Mouse (Mus musculus): ENCODE measurements around the gene Pkdcc. TPM values are rescaled to one million over a fixed set of nuclear protein-coding genes. Genes with fewer than 3 reads are reported as not detected.

The Pkdcc gene
- polyA plus RNA-seq, 1 experiment from 2014 or later = 5.1 TPM

DNA sequence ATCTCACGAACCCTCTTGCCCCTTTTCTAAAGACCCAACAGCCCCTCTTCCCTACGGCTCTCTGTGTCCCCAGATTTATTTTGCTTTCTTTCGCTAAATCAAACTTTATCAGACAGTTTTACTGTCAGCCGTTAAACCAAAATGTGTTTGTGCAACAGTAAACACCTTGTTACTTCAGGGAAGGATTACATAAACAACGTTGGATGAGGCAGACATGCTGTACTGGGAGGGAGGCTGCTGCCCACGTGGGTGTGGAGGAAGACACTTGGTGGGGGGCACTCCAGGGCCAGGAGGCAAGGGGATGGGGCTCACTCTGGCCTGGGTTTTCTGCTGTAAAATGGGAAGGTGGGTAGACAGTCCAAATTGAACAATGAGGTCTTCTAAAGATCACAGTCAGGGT, 32.3 kb upstream of the Pkdcc start:
- H3K4me3 ChIP-seq (ENCODE audit: low read length) = no peak overlapping the region
- no peak overlapping the region for H3K9ac ChIP-seq (ENCODE audit: low read depth, low read length)
- ATAC-seq = no peak
- 76% methylated on average over 6 of the region's 6 CpGs for WGBS
- H3K27ac ChIP-seq (ENCODE audit: low read depth, low read length) = no peak overlapping the region
- no peaks in the 10 kb centered on the region for H3K36me3 ChIP-seq (ENCODE audit: control insufficient read depth, insufficient read depth, low read length)
- no peaks in the 10 kb centered on the region for H3K9me3 ChIP-seq (ENCODE audit: control insufficient read depth, low read length)
- H3K4me2 ChIP-seq (ENCODE audit: low read length) = no peak overlapping the region
- no peaks in the 10 kb centered on the region for H3K27me3 ChIP-seq (replicated peaks; ENCODE audit: control insufficient read depth, insufficient read depth, low read length)
- no peaks in the 10 kb centered on the region; the same call in none of the 2 replicates for H3K4me1 ChIP-seq (ENCODE audit: control insufficient read depth, insufficient read depth, low read depth, low read length)

GRCm38 (mm10) chr17:83187751-83188565, 27.1 kb upstream of the Pkdcc start:
- peak; percentile 83 for ATAC-seq
- no peaks in the 10 kb centered on the region for H3K9me3 ChIP-seq (ENCODE audit: control insufficient read depth, low read length)
- WGBS = 24% methylated on average over 11 of the region's 11 CpGs
- H3K36me3 ChIP-seq (ENCODE audit: control insufficient read depth, insufficient read depth, low read length) = no peaks in the 10 kb centered on the region
- H3K4me3 ChIP-seq (ENCODE audit: low read length) = no peak overlapping the region
- peaks cover 4% of the 10 kb centered on the region for H3K4me1 ChIP-seq (ENCODE audit: control insufficient read depth, insufficient read depth, low read depth, low read length)
- H3K27me3 ChIP-seq (replicated peaks; ENCODE audit: control insufficient read depth, insufficient read depth, low read length) = no peaks in the 10 kb centered on the region
- H3K9ac ChIP-seq (ENCODE audit: low read depth, low read length) = no peak overlapping the region
- H3K27ac ChIP-seq (ENCODE audit: low read depth, low read length) = 0 out of 2 replicates have a peak overlapping the region, but pooled peaks have one; percentile 27
- no peak overlapping the region for H3K4me2 ChIP-seq (ENCODE audit: low read length)

DNA sequence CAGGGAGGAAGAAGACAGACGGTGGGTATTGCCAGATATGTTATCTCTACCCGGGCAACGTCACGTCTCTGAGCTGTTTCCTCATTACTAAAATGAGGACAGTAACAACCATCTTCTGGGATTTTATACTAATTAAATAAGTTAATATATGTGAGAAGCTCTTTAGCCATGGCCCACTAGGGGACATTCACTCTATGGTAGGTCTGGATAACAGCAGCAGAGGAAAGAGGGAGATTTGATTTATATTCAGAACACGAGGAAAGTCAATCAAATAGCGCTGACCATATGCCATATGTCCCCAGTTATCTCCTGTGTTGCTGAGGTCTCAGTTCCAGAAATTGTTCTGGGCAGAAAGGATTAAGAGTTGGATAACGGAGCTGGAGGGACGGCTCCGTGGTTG, 24.3 kb upstream of the Pkdcc start:
- no peaks in the 10 kb centered on the region for H3K36me3 ChIP-seq (ENCODE audit: control insufficient read depth, insufficient read depth, low read length)
- H3K4me3 ChIP-seq (ENCODE audit: low read length) = no peak overlapping the region
- 59% methylated on average over 9 of the region's 9 CpGs for WGBS
- H3K4me1 ChIP-seq (ENCODE audit: control insufficient read depth, insufficient read depth, low read depth, low read length) = peaks cover 4% of the 10 kb centered on the region
- ATAC-seq = peak; percentile 60; the same call in 1 of the 2 replicates
- no peak overlapping the region for H3K27ac ChIP-seq (ENCODE audit: low read depth, low read length)
- no peak overlapping the region for H3K9ac ChIP-seq (ENCODE audit: low read depth, low read length)
- no peaks in the 10 kb centered on the region for H3K9me3 ChIP-seq (ENCODE audit: control insufficient read depth, low read length)
- H3K4me2 ChIP-seq (ENCODE audit: low read length) = no peak overlapping the region
- no peaks in the 10 kb centered on the region for H3K27me3 ChIP-seq (replicated peaks; ENCODE audit: control insufficient read depth, insufficient read depth, low read length)

DNA sequence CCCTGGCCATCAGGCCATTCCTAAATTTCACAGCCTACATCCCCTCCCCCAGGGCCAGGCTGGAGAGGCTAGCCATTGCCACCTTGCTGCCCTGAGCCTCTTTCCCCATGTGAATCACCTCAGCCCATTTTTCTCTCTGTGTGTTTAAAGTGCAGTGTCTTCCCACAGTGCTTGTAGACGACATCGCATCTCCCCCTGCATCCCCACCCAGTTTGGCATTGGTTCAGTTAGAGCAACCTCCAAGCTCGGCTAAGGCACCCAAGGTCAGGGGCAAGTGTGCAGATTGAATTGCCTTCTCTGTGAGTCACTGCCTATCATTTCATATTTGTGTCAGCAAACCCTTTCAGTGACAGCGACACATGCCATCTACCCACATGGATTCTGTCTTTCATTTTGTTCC, 20.6 kb upstream of the Pkdcc start:
- no peaks in the 10 kb centered on the region for H3K9me3 ChIP-seq (ENCODE audit: control insufficient read depth, low read length)
- no peaks in the 10 kb centered on the region for H3K36me3 ChIP-seq (ENCODE audit: control insufficient read depth, insufficient read depth, low read length)
- no peak overlapping the region for H3K4me3 ChIP-seq (ENCODE audit: low read length)
- no peak overlapping the region for H3K9ac ChIP-seq (ENCODE audit: low read depth, low read length)
- 81% methylated on average over 4 of the region's 4 CpGs for WGBS
- H3K4me1 ChIP-seq (ENCODE audit: control insufficient read depth, insufficient read depth, low read depth, low read length) = no peaks in the 10 kb centered on the region; the same call in 1 of the 2 replicates
- no peak overlapping the region for H3K4me2 ChIP-seq (ENCODE audit: low read length)
- no peak for ATAC-seq
- no peaks in the 10 kb centered on the region for H3K27me3 ChIP-seq (replicated peaks; ENCODE audit: control insufficient read depth, insufficient read depth, low read length)
- H3K27ac ChIP-seq (ENCODE audit: low read depth, low read length) = no peak overlapping the region

DNA sequence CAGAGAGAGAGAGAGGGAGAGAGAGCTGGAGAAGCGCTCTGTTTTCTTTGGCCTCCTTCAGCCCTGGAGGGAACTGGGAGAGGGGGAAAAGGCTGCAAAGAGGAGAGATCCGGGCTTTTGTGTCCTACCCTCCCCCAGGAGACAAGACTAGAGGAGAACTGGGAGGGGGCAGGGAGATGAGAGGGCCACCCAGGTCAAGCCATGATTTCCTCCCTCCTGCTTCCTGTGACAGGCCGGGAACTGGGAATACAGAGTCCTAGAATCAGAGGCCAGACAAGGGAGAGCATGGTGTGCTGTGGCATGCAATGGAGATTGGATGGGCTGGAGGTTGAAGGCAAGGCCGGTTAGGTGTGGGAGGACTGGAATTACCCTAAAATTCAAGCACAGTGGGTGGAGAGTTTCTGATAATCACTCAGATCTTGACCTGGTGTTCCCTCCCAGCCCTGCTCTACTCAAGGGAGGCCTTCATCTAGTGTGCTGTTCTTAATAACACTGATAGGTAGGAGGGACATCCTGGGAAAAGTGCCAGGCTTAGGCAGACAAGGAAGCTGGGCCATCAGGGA, 17.6 kb upstream of the Pkdcc start:
- no peak overlapping the region for H3K4me3 ChIP-seq (ENCODE audit: low read length)
- no peak overlapping the region for H3K27ac ChIP-seq (ENCODE audit: low read depth, low read length)
- no peaks in the 10 kb centered on the region for H3K27me3 ChIP-seq (replicated peaks; ENCODE audit: control insufficient read depth, insufficient read depth, low read length)
- peaks cover 2% of the 10 kb centered on the region for H3K4me1 ChIP-seq (ENCODE audit: control insufficient read depth, insufficient read depth, low read depth, low read length)
- H3K9ac ChIP-seq (ENCODE audit: low read depth, low read length) = no peak overlapping the region
- WGBS = 60% methylated on average over 4 of the region's 4 CpGs
- no peaks in the 10 kb centered on the region for H3K36me3 ChIP-seq (ENCODE audit: control insufficient read depth, insufficient read depth, low read length)
- no peaks in the 10 kb centered on the region for H3K9me3 ChIP-seq (ENCODE audit: control insufficient read depth, low read length)
- no peak for ATAC-seq
- no peak overlapping the region for H3K4me2 ChIP-seq (ENCODE audit: low read length)

DNA sequence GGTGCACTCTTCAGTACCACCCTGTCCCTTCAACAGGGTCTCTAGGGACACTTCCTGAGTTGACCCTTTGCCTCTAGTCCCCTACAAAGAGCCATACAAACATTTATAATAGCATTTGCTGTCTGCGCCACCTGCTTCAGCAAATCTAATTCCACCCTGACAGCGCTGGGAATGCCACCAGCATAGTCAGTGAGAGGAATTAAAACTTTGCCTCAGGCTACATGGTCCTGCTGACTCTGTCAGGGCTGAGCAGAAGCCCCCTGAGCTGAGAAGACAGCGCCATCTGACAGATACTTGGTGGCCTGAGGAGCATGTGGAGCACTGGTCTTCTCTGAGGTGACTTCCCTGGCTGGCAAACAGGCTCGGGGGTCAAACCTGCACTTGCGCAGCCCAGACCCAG, 14.6 kb upstream of the Pkdcc start:
- Histone ChIP-seq H3K4me2 (ENCODE audit: low read length) (no peak overlapping the region), H3K4me3 (ENCODE audit: low read length) (no peak overlapping the region), H3K9ac (ENCODE audit: low read depth, low read length) (no peak overlapping the region), H3K27ac (ENCODE audit: low read depth, low read length) (no peak overlapping the region), H3K4me1 (ENCODE audit: control insufficient read depth, insufficient read depth, low read depth, low read length) (peaks cover 6% of the 10 kb centered on the region), H3K9me3 (ENCODE audit: control insufficient read depth, low read length) (no peaks in the 10 kb centered on the region), H3K36me3 (ENCODE audit: control insufficient read depth, insufficient read depth, low read length) (no peaks in the 10 kb centered on the region), H3K27me3 (replicated peaks; ENCODE audit: control insufficient read depth, insufficient read depth, low read length) (no peaks in the 10 kb centered on the region)
- 64% methylated on average over 5 of the region's 5 CpGs for WGBS
- no peak for ATAC-seq

DNA sequence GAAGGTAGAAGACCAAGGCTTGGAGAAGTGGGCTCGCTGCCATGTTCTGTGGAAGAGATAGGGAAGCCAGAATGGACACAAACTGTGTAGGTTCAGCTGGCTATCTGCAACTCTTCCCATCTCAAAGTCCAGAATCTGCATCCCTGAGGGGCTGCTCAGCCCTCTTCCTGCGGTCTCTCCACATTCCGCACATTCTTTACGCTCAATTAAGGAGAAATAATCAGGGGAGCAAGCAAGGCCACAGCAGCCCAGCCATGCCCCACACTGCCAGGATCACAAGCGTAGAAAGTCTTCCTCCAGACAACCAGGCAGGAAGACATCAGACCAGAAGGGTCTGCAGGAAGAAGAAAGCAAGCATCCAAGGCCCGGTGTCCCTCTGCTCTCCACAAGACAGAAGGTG, 13.8 kb upstream of the Pkdcc start:
- Histone ChIP-seq H3K4me2 (ENCODE audit: low read length) (no peak overlapping the region), H3K4me1 (ENCODE audit: control insufficient read depth, insufficient read depth, low read depth, low read length) (peaks cover 6% of the 10 kb centered on the region), H3K27ac (ENCODE audit: low read depth, low read length) (no peak overlapping the region), H3K9ac (ENCODE audit: low read depth, low read length) (no peak overlapping the region), H3K4me3 (ENCODE audit: low read length) (no peak overlapping the region), H3K36me3 (ENCODE audit: control insufficient read depth, insufficient read depth, low read length) (no peaks in the 10 kb centered on the region), H3K27me3 (replicated peaks; ENCODE audit: control insufficient read depth, insufficient read depth, low read length) (no peaks in the 10 kb centered on the region), H3K9me3 (ENCODE audit: control insufficient read depth, low read length) (no peaks in the 10 kb centered on the region)
- WGBS = 26% methylated on average over 6 of the region's 6 CpGs
- ATAC-seq = no peak

DNA sequence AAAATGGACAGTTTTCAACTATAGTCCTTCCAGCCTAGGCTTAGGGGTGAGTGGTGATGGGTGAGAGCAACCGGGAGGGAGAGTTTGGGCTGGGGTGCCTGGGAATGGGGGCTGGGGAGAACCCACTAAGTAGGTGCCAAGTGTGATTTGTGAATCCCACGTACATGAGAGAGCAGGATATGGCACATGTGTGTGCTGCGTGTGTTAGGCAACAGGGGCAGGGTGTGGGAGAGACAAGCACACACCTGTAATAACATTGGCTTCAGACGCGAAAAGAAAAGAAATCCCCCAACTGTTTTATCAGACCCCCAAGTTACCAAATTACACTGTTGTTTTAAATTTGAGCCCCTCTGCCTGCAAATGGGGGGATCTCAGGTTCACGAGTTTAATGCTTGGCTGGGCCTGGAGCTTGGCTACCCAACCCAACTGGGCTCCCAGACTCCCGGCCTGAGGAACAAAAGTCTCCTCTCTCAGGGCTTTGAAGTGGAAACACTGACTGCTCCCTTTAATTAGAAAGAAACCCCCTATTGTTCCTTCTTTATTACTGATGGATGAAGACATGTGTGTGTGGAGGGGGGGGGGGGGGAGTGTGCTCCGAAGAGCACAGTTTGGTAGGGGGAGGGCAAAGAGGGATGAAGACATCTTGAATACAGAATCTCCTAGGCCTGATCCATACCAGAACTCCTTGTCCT, 11.3 kb upstream of the Pkdcc start:
- Histone ChIP-seq H3K4me2 (ENCODE audit: low read length) (no peak overlapping the region), H3K27me3 (replicated peaks; ENCODE audit: control insufficient read depth, insufficient read depth, low read length) (no peaks in the 10 kb centered on the region), H3K9ac (ENCODE audit: low read depth, low read length) (no peak overlapping the region), H3K9me3 (ENCODE audit: control insufficient read depth, low read length) (no peaks in the 10 kb centered on the region), H3K36me3 (ENCODE audit: control insufficient read depth, insufficient read depth, low read length) (no peaks in the 10 kb centered on the region), H3K4me3 (ENCODE audit: low read length) (no peak overlapping the region), H3K4me1 (ENCODE audit: control insufficient read depth, insufficient read depth, low read depth, low read length) (peaks cover 6% of the 10 kb centered on the region), H3K27ac (ENCODE audit: low read depth, low read length) (no peak overlapping the region)
- ATAC-seq = 0 out of 2 replicates have a peak, but pooled peaks have one; percentile 38
- WGBS = 35% methylated on average over 7 of the region's 8 CpGs

GRCm38 (mm10) chr17:83207296-83207695, 7.8 kb upstream of the Pkdcc start:
- H3K9me3 ChIP-seq (ENCODE audit: control insufficient read depth, low read length) = no peaks in the 10 kb centered on the region
- H3K36me3 ChIP-seq (ENCODE audit: control insufficient read depth, insufficient read depth, low read length) = no peaks in the 10 kb centered on the region
- H3K4me3 ChIP-seq (ENCODE audit: low read length) = no peak overlapping the region
- WGBS = 95% methylated on average over 3 of the region's 3 CpGs
- no peaks in the 10 kb centered on the region for H3K27me3 ChIP-seq (replicated peaks; ENCODE audit: control insufficient read depth, insufficient read depth, low read length)
- H3K4me2 ChIP-seq (ENCODE audit: low read length) = no peak overlapping the region
- H3K4me1 ChIP-seq (ENCODE audit: control insufficient read depth, insufficient read depth, low read depth, low read length) = peaks cover 4% of the 10 kb centered on the region; the same call in 1 of the 2 replicates
- no peak overlapping the region for H3K9ac ChIP-seq (ENCODE audit: low read depth, low read length)
- no peak overlapping the region for H3K27ac ChIP-seq (ENCODE audit: low read depth, low read length)
- no peak for ATAC-seq

Data from hindbrain, embryonic 16.5 days (tissue).